Mouse (Mus musculus): Measurements from ENCODE around the gene Meis1.

Gene Meis1

DNA sequence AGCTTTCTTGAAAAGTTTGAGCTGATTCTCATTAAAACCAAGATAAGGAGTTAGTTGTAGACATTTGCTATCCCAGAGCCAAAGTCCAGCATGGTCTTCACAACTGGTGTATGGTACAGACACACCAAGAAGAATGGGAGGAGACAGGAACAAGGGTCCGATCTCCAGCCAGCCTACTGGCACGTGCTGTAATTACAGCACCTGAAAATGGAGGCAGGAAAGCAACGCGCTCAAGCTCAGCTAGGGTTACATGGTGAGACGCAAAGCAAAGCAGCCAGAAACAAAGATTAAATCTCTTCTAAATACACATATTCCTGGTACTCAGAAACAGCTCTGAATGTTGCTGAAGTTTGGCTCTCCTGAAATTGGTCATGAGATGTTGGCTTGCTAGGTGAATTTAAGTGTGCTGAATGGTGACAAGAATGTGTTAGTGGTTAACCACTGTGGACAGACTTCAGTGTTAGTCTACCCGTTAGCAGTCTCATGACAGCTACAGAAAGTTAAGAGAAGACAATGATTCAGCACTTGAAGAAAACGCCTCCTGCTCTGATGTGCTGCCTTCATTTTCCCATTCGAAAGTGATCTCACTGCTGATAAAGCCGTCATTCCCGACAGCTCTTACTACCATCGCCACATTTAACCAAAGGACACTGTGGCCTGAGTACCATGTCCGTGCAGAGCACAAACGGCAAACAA lies 70.0 kb downstream of the Meis1 start:
- DNase-seq (ENCODE audit: low spot score in 2 of 2): no peak

DNA sequence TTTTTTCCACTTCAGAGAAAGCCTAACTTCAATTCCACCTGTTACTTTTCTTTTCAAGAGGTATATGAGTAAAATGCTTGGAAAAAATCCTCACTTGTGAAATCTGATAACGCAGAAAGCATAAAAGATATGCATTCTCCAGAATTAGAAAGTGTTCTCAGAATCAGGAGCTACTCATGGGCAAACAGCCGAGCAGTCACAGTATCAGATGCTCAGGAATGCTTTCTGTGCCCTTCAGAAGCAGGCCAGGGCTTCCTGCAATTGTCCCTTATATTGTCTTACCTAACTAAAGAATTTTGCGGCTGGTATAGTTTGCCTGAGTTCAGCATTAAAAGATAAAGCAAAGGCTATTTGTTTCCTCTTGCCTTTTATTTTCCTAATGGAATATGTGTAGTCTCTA lies 71.4 kb downstream of the Meis1 start:
- no peak for DNase-seq (ENCODE audit: low spot score in 2 of 2)

DNA sequence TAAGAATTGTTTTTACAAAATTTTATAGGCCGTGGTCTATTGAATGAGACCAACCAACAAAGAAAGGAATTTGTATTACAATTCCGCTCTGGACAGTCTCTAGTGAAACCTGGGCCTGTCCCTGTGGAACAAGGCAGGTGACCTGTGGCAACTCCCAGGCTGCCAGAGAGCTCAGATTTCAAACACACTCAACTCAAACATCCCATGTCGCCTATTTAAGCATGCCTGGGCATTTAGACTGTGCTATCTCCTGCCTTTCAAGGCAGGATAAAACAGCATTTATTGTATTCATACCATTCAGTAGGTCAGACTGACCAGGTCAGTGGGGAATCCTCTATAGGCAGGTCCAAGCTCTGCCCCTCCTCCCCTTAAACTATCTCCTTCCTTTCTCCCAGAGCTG lies 73.0 kb downstream of the Meis1 start:
- no peak for DNase-seq (ENCODE audit: low spot score in 2 of 2)

DNA sequence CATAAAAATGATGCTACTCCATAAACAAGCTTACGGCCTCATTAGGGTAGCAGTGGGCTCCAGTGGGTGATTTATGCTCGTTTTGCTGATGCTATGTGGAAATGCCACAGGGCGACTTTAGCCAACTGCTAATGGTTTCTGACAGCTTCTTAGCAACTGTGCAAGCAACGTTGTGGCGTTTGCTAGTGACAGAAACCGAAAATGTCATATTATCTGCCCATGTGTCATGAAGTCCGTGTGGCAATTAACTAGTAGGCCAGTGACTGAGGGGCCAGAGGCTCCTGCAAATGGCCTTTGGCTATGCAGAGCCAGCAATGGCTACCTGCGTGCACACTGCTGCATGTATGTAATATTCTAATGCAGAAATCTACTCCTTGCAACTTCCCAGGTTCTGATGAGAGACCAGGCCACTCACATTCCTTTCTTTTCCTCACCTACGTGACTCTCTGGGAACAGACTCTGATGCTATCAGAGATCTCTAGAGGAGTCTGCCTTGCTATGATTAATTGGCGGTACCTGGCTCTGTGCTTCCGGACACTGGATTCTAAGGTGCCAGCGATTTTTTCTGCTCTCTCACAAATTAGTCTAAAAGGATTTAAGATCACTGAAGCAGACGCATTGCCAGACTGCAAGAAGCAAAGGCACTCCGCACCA lies 73.7 kb downstream of the Meis1 start:
- no peak for DNase-seq (ENCODE audit: low spot score in 2 of 2)

DNA sequence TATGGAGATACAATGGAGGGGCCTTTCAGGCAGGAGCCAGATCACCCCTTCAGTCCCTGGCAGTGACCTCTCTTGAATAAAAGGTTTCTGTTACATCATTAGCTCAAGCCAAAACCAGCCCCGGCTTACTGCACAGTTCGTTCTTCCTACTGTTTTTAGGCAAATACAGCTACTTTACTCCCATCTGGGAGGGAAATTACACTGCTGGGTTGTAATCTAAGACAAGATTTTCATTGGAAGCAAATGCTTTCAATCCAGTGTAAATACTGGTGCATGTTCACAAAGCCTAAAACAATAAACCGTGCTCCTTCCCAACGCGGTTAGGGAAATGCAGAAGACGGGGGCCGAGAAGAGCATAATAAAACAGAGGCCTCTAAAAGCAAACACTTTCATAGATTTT lies 74.6 kb downstream of the Meis1 start:
- DNase-seq (ENCODE audit: low spot score in 2 of 2): no peak

DNA sequence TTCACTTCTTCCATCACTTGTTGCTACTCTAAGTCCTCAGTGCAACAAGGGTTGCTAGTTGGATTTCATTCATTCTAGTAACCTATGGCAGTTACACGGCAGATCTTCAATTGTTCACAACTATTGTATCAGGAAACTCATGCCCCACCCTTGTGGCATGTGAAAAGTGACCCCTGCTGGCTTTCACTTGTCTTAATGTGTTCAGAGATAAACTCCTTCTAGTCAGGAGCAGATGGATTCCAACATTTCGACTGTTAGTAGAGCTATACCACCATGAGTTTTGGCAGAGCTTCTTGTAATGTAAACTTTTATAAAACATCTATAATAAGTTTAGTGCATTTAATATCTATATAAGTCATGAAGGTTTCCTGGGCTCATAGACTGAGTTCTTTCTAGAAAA lies 75.8 kb downstream of the Meis1 start:
- no peak for DNase-seq (ENCODE audit: low spot score in 2 of 2)

DNA sequence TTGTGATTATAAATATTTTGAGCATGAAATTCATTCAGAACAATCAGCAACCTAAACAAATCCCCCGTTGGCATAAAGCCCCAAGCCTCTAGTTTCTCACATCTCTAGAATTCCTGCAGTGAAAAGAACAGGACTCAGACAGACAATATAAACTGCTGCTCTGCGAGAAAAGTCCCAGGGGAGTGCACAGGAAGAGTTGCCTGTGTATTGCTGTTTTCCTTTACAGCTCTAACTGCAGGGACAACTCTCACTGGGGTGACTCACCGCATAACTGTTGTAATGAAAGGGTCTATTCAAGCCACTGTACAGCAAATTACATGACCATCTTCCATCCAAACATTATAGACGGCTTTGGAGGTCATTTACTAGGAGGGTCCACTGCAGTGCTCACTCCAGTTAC lies 77.9 kb downstream of the Meis1 start:
- no peak for DNase-seq (ENCODE audit: low spot score in 2 of 2)

DNA sequence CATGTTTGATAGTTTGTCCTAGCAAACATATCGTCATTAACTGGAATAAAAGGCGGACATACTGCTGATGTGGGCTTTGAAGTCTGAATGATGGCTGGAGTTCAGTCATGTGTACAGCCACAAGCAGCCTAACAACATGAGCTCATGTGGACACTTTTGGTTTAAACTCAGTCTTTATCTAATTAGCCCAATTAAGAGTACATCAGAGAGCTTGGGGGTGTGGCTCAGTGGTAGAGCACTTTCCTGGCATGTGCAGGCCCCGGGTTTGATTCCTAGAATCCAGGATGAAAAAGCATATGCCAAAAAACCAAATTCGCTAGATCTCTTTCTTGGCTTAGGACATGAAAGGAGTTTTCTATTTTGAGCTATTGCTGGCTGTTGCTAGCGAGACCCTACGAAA lies 83.9 kb downstream of the Meis1 start:
- DNase-seq (ENCODE audit: low spot score in 2 of 2): no peak

DNA sequence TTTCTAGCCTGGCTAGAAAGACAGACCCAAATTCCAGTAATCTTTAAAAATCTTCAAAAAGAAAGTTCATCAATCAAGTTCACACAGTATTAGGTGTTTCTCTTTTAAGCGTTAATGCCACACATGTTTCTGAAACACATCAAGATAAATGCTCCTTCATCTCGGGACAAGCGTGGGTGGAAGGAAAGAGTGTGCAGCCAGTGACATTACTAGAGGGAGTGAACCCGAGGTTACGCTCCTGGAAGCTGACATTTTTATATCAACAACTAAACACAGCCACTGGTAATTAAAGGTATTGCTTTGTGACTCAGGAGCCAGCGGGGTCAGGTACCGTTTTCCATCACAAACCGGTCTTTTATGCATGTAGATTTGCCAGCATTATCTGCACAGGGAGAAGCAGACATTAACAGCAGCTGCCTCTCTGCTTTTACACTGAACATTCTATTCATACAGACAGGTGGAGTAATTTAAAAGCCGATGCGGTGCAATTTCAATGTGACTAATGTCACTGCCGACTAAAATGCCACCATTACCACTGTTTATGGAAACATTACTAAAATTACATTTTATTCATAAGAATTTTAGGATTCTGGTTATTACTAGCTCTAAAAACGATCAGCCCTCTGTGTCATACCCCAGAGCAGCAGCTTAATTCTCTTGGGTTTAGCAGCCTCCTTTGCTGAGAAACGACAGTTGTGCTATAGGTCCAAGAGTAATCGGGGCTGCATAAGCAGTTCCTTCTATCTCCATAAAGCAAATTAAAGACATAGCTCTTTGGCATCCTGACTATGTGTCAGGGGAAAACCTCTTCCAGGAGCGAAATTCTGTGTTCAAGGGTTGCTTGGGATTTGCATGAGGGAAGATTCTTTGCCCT lies 87.5 kb downstream of the Meis1 start:
- no peak for DNase-seq (ENCODE audit: low spot score in 2 of 2)

DNA sequence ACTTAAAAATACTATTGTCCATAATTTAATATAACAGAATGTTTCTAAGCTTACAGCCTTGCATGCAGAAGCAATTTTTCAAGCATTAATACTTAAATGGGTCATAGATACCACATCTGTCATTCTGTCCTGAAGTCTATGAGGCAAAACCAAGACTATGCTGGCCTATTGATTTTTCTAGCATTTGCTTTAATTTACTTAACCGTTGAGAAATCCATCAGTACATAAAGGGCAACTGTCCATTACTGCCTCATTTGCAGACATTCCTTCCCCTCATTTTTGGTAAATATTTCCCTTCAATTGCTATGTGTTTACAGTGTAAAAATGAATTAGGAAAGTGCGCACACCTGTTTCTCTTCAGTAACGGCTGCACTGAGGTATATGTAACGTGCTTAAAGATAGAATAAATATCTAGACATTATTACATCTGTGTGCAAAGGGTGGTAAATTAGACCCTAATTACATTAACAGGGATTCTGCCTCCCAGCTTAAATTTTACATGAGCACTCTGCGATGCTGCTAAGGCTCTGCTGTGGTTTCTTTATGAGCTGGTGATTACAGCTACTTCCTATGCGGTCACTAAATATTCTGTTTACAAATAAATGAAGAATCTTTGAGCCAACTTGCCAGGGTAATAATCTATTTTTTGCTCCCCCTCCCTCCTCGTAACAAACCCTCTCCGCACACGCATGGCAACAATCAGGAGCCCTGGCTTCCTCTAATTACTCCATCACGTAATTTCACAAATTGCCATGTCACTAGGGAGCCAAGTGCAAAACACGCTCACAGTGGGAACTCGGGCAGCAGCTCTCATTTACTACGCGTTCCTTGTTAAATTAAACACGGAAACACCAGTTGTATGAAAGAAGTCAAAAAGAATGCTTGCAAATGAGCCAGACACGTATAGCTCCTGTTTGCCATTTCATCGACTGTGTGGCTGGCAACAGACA lies 88.7 kb downstream of the Meis1 start:
- no peak for DNase-seq (ENCODE audit: low spot score in 2 of 2)

DNA sequence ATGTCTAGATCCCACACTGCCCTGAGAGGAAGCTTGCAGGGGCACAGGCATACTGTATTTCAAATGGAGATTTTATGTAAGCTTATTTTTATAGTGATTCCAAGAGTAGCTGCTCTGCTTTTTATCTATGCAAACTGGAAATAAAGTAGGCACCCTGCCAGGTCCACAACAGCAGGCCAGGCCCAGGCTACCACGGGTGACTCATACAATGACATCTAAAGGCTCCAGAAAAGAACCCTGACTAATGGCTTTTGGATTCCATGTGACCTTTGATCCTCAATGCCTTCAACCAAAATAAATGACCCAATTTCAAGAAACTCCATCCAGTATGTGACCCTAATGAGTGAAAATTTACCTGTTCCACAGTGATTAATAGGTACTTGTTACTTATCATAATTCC lies 91.4 kb downstream of the Meis1 start:
- no peak for DNase-seq (ENCODE audit: low spot score in 2 of 2)

DNA sequence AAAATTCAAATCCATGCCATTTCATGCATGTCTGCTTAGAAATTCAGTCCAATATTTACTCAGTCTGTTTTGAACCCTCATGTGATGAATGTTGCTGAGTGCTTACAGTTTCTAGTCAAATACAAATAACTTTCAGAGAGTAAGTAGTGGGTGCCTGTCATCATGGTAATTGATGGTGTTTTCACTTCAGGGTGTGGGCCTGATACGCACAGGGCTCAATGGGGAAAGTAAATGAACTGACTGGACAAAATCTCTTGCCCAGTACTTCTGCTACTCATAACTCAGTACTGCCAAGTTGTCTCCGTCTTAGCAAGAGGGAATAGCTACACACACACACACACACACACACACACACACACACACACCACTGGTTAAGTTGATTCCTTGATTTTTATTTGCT lies 92.0 kb downstream of the Meis1 start:
- DNase-seq (ENCODE audit: low spot score in 2 of 2): no peak

DNA sequence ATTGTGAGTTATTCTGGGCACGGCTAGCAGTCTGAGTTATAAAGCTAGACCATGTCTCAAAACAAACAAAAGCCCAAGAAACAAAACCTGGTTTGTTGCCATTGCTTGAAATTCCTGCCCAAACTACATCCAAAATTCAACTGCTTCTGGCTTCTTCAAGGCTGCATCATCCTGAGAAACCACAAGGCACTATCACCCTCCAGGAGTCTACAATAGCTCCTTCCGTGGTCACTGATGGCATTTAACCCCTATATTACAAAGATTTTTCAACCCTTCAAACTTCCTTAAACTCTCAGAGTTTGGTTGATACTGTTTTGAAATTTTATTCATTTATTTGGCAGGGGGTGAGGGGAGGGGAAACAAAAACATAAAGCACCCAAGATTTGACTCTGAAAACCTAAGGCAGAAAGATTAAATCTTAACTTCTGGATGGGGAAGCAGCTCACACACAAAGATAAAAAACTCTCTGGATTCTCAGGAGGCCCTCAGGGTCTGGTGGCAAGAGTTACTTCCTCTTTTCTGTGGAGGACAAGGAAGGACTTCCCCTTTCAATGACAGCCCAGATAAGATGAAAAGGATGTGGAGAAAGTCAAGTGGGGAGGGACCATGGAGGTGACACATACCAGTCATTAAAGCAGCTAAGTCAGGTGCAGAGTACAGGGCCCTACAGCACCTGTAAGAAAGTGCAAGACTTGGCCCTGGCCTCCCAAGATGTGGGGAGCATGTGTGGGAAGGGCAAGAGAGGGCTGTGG lies 94.0 kb downstream of the Meis1 start:
- DNase-seq (ENCODE audit: low spot score in 2 of 2): no peak

DNA sequence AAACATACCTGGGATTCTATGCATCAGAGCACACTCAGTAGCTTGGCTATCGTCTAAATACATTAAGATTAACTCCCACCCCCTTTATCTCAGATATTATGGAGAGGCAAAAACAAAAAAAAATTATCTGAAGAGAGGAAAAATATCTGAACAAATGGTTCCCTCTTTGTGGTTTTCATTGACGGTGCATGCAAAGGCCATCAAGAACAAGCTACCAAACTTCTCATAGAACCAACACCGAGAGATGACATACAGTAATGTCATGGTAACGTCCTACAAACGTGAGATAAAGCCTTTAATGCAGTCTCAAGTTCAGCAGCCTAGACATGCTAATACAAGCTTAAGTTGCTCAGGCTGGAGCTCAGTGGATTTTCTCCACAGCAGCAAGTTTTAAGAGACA lies 95.5 kb downstream of the Meis1 start:
- no peak for DNase-seq (ENCODE audit: low spot score in 2 of 2)

DNA sequence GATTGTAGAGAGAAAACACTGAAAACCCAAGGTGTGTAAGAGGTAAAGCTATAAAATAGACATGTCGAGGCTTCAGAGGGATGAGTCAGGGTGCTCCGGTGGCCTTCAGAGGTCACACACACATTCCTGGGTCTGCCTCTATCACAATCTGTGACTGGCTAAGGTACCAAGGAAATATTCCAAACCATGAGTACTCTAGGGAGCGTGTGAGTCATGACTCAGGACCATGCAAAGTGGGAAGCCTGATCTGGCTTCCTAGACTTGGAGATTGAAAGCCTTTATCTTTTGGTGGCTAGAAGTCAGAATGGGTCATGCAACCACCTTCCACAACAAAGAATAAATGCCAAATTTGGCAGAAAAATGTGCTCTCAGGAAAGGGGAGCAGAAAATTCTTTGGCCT lies 98.1 kb downstream of the Meis1 start:
- DNase-seq (ENCODE audit: low spot score in 2 of 2): no peak

DNA sequence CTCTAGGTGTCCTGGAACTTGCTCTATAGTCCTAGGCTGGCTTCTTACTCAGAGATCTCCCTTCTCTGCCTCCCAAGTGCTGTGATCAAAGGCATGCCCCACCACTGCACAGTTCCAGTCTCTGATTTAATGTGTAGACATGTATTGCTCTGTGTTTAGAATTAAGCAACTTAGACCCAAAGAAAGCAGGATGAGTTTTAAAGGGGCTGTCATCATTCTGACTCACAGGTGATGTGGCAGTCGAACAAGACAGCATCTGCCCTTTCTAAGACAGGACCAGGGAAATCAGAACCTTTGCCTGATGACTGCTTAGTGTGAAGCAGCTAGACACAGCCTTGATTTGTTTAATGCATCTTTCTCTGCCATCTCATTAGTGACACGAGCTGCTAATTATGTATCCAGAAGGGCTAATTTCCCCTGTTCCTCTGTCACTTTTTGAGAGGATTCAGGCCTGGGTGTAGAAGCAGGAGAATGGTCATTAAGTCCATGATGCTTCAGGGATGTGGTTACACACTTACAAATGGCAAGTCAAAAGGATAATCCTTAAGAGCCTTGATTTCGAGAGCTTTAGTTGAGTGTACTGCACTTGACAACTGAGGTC lies 99.5 kb downstream of the Meis1 start:
- no peak for DNase-seq (ENCODE audit: low spot score in 2 of 2)

DNA sequence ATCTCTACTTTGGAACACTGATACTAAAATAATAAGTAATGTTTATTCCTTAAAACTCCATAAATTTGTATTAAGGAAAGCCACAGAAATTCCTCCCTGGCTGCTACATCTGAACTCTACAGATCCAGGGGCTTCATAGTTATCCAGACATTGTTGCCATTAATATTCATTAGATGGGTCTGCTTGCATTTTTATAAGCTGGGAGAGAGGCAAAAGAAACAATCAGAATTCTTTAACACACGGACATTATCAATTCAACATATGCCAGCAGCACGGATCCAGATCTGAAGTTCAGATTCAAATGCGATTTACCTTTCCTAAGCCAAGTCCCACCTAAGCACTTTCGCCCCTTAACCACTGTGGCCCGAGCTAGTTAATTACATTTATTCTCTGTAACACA lies 100.9 kb downstream of the Meis1 start:
- no peak for DNase-seq (ENCODE audit: low spot score in 2 of 2)

DNA sequence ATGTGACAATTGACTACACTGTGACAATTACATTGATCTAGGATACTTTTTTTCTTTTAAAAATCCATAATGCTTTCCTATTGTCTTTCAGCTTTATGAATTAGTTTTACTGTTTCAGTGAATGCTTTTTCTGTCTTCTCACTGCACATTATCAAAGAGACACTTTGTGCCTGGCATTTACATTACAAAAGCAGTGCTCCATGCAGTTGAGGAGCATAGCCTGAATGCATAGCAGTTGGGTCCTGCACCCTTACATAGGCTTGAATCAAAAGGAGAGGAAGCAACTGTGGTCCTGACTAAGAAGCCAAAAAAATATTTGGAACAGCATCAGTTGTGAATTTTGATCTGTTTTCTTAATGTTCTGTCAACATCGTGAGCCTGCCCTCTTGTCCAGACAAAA lies 105.5 kb downstream of the Meis1 start:
- DNase-seq (ENCODE audit: low spot score in 2 of 2): no peak

DNA sequence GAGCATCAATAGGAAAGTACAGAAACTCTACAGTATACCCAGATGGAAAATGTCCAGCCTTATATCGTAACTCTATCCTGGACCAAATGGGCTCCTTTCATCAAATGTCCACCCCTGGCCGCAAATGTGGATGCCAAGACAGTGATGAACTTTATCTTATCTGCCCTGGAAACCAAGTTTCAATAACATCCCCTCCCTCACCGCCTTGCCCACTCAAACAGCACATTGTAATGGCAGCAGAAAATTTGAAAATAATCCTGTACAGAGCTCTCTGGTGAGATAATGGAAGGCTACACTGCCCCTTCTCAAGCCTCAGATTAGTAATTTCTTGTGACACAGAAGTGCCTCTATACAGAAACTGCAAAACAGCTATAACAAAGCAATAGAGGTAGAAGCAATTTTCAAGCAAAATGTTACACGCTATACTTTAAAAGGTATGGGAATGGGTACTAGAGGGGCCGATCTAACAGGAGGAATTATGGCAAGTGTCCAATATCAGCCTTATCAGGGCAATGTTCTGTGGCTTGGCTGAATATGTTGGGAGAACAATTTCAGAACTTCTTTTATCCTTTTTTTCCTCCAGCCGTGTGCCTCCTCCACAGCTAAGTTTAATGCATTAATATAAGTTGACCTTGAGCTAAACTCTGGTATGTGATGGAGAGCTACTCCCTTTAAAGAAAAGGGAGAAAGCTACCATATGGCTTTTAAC lies 106.3 kb downstream of the Meis1 start:
- DNase-seq (ENCODE audit: low spot score in 2 of 2): no peak

DNA sequence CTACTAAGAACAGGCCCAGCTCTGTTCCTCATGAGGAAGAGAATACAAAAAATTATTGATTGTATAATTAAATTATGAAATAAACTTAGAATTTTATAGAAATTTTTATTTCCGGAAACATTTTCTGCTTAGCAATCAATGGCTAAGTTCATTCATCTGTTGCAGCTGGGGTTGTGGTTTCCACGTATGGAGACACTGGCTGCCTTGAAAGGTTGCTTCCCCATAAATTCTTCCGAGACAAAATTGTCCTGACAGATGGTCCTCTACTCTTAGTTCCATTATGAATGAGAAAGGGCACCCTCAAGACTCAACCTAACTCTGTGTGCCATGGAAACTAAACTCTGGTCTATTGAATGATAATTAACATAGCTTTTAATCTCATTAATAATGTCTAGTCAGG lies 111.9 kb downstream of the Meis1 start:
- no peak for DNase-seq (ENCODE audit: low spot score in 2 of 2)
